Mouse (Mus musculus) liver, embryonic 14.5 days (tissue): ENCODE measurements around the gene Cbx8. TPM values are rescaled to one million over a fixed set of nuclear protein-coding genes. Genes with fewer than 3 reads are reported as not detected.

Experiments used
- ATAC-seq: fragments of 200-750 bp; cut with Nextera tagmentation; 2 replicates; pipeline ENCODE4 v1.8.0; 2017; ENCODE audit warnings: moderate number of reproducible peaks, mild to moderate bottlenecking, moderate library complexity; ENCODE audit not compliant: insufficient read depth
- DNase-seq, 3 experiments: peaks; one replicate each; pipeline ENCODE4 v3.0.0-alpha.2; 2012 to 2013; ENCODE audit warnings: low read depth in 3 of 3, low spot score in 3 of 3
- H3K27ac ChIP-seq: fragments of 300-500 bp; sonication (generic); 2 replicates; pipeline ENCODE4 v1.5.1; 2014; ENCODE audit warnings: moderate library complexity, mild to moderate bottlenecking, control low read depth, inconsistent platforms
- H3K27me3 ChIP-seq: fragments of 300-500 bp; sonication (generic); 2 replicates; pipeline ENCODE4 v1.6.1; 2014; ENCODE audit warnings: mild to moderate bottlenecking, low read length, moderate library complexity; ENCODE audit not compliant: control insufficient read depth, insufficient read depth
- H3K36me3 ChIP-seq: fragments of 300-500 bp; sonication (generic); replicated peaks from 2 replicates; pipeline ENCODE4 v1.6.1; 2014; ENCODE audit warnings: low read depth; ENCODE audit not compliant: control insufficient read depth, insufficient read depth
- H3K4me1 ChIP-seq, 2 experiments: fragments of 200-500 bp in 1 of 2; fragments of 300-500 bp in 1 of 2; sonication (generic) in 1 of 2; replicated peaks; 2 replicates each; pipeline ENCODE4 v1.6.1; 2012 to 2014; ENCODE audit warnings: antibody characterized with exemption in 1 of 2, inconsistent platforms in 1 of 2, low read length in 1 of 2; ENCODE audit not compliant: control insufficient read depth in 2 of 2, insufficient read depth in 2 of 2
- H3K4me2 ChIP-seq: fragments of 300-500 bp; sonication (generic); 2 replicates; pipeline ENCODE4 v1.6.1; 2014; ENCODE audit warnings: low read depth, mild to moderate bottlenecking, control low read depth, moderate library complexity
- H3K4me3 ChIP-seq, 2 experiments: fragments of 200-500 bp in 1 of 2; fragments of 300-500 bp in 1 of 2; sonication (generic) in 1 of 2; 2 replicates each; pipeline ENCODE4 v1.5.1; 2012 to 2014; ENCODE audit warnings: low read depth in 2 of 2, low read length in 2 of 2, mild to moderate bottlenecking in 2 of 2, control low read depth in 1 of 2, inconsistent platforms in 1 of 2, moderate library complexity in 1 of 2; ENCODE audit not compliant: insufficient read depth in 1 of 2
- H3K9ac ChIP-seq: fragments of 300-500 bp; sonication (generic); replicated peaks from 2 replicates; pipeline ENCODE4 v1.6.1; 2014; ENCODE audit warnings: mild to moderate bottlenecking, control low read depth, moderate library complexity
- H3K9me3 ChIP-seq: fragments of 300-500 bp; sonication (generic); 2 replicates; pipeline ENCODE4 v1.6.1; 2016; ENCODE audit warnings: low read length, mixed read lengths; ENCODE audit not compliant: control insufficient read depth
- CTCF ChIP-seq: IDR thresholded peaks from 2 replicates; pipeline ENCODE4 v1.5.1; 2016; ENCODE audit warnings: antibody characterized with exemption, low read depth, control low read depth
- EP300 ChIP-seq: IDR thresholded peaks from 2 replicates; pipeline ENCODE4 v1.6.1; 2016; ENCODE audit warnings: antibody characterized with exemption, low read depth
- WGBS: fragments of 180-500 bp; shearing (Covaris S2); extraction: QIAGEN DNeasy Blood & Tissue Kit; methylation state at CpG from one replicate; pipeline ENCODE4 v1.1.7; 2014; ENCODE audit not compliant: insufficient replicate concordance; 5-methylcytosine and 5-hydroxymethylcytosine counted together
- polyA plus RNA-seq, 2 experiments: library from polyadenylated mRNA; depleted of rRNA in 1 of 2; stranded (reverse) in 1 of 2; unstranded in 1 of 2; fragments of >200 nt; fragmentation: Nextera tagmentation in 1 of 2; extraction: Ambion mirVana in 1 of 2; gene quantifications; 2 replicates each; pipeline versions ENCODE4 v1.2.1 to v1.2.3; 2012 to 2014

Gene Cbx8
- polyA plus RNA-seq, 2 experiments: 0.95 to 1.6 TPM

DNA sequence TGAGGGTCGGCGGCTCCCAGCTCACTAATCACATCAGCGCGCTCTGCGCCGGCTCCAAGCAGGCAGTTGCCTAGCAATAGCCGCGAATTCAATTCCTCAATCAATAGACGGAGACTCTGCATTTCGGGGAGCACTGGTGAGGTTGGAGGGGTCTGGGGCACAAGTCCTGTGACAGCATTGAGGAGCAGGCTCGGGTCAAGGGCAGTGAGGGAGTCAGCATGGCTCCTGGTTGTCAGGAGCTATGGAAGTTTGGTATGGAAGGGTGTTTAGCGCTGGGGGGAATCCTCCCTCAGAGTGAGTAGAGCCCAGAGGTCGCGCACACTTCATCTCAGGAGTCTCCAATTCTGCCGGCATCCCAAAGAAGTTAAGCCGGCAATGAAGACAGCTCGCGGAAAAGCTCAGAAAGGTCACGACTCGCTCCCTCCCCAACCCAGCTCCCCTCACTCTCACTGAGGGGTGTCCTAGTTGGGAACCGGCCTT, 5.0 kb downstream of the Cbx8 start:
- no peak for TF ChIP-seq EP300
- TF ChIP-seq CTCF: no peak
- no peak for ATAC-seq
- 2% methylated on average over 21 of the region's 21 CpGs for WGBS
- peaks cover 0 to 8% of the 10 kb centered on the region in 2 experiments; a peak in 2 of 4 replicates for H3K4me1 ChIP-seq
- H3K36me3 ChIP-seq: peaks cover 3% of the 10 kb centered on the region; the same call in 1 of the 2 replicates
- no peak overlapping the region for H3K27ac ChIP-seq
- H3K4me3 ChIP-seq: no peak overlapping the region
- H3K4me2 ChIP-seq: no peak overlapping the region
- H3K27me3 ChIP-seq: peaks cover 69% of the 10 kb centered on the region
- no peak for DNase-seq
- no peaks in the 10 kb centered on the region for H3K9me3 ChIP-seq
- no peak overlapping the region for H3K9ac ChIP-seq

DNA sequence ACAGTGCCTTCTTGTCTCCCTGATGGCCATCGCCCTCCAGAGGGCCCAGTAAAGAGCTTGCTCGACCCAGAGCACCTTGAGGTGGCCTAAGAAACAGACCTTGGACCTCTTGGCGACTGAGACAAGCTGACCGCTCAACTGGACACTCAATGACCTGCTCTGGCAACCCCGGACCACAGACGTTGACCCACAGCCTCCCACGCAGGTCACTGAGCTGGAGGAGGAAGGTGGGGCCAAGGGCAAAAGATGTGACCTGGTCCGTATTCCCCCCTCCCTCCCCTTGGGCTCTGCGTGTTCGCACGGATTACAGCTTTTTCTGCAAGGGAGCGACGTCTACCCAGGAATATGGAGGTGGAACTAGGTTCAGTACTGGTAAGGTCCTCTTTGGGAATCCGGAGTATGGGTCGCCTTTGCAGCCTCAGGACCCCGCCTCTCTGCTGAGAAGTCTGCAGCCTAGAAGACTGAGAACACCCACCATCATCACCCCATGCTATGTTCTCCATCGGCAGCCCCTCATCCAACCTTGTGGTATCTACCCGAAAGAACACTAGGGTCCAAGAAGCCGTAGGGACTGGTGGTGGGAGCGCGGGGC, 5.6 kb downstream of the Cbx8 start:
- 2% methylated on average over 21 of the region's 21 CpGs for WGBS
- H3K4me1 ChIP-seq: peaks cover 0 to 8% of the 10 kb centered on the region in 2 experiments; a peak in 2 of 4 replicates
- ATAC-seq (no peak), DNase-seq (no peak)
- H3K27me3 ChIP-seq: peaks cover 64% of the 10 kb centered on the region
- H3K4me2 ChIP-seq: no peak overlapping the region
- no peak overlapping the region for H3K9ac ChIP-seq
- TF ChIP-seq EP300: no peak
- TF ChIP-seq CTCF: no peak
- peaks cover 3% of the 10 kb centered on the region; the same call in 1 of the 2 replicates for H3K36me3 ChIP-seq
- H3K4me3 ChIP-seq: no peak overlapping the region
- no peak overlapping the region for H3K27ac ChIP-seq
- H3K9me3 ChIP-seq: no peaks in the 10 kb centered on the region

DNA sequence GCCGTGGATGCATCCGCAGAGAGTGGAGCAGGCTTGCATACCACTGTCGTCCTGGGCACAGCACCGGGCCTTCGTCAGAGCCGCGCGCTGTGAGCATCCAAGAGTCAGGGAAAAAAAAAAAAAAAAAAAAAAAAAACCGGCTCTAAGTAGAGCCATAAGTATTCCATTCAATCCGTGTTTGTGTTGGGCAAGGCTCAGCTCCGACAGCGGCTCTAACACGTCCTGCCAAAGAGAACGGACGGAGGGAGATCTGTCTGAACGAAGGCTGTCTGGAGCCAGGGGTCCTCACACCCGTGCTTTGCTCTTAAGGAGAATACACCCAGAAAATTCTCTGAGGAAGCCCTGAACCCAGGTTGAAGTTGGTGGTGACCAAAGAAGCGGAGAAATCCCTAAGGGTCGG, 6.1 kb downstream of the Cbx8 start:
- H3K4me1 ChIP-seq: peaks cover 0 to 2% of the 10 kb centered on the region in 2 experiments; a peak in 2 of 4 replicates
- H3K27me3 ChIP-seq: peaks cover 61% of the 10 kb centered on the region
- DNase-seq (no peak), ATAC-seq (no peak)
- H3K4me3 ChIP-seq: no peak overlapping the region
- H3K36me3 ChIP-seq: peaks cover 3% of the 10 kb centered on the region; the same call in 1 of the 2 replicates
- H3K9me3 ChIP-seq: no peaks in the 10 kb centered on the region
- no peak overlapping the region for H3K9ac ChIP-seq
- no peak overlapping the region for H3K27ac ChIP-seq
- no peak overlapping the region for H3K4me2 ChIP-seq
- 6% methylated on average over 19 of the region's 19 CpGs for WGBS
- TF ChIP-seq EP300 (no peak), CTCF (no peak)

DNA sequence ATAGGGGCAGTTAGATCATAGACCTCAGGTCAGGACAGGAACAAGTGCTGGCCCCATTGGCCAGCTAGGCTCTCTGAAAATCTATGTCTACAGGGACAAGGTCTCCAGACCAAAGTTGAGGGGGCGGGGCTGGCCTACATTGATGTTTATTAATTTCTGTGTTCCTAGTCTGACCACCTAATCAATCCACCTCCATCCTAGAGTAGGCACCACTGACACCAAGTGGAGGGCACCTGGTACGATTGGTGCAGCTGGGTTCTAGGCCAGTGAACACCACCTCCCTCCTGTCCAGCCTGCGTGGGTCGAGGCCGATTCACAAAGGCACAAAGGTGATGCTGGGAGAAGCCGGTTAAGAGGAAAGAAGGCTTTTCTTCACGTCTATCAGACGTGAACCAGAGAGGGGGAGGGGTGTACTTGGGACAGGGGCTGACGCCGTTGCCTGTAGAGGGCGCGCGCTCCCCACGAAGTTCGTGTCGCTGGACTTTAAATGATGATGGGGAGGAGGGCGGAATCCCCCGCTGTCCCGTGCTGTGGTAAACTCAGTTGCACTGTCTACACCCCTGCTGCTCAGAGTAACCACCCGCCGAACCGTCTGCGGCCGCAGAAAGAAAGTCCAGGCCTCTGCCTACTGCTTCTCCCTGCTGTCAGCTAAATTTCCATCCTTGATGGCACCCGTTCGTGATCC, 6.8 kb downstream of the Cbx8 start:
- H3K36me3 ChIP-seq: peaks cover 3% of the 10 kb centered on the region; the same call in 1 of the 2 replicates
- H3K9me3 ChIP-seq: no peaks in the 10 kb centered on the region
- 0 out of 4 replicates have a peak, but pooled peaks cover 0 to 2% of the 10 kb centered on the region in 2 experiments for H3K4me1 ChIP-seq
- H3K4me2 ChIP-seq: no peak overlapping the region
- DNase-seq (no peak), ATAC-seq (peak; percentile 31; the same call in 1 of the 2 replicates)
- H3K9ac ChIP-seq: no peak overlapping the region
- H3K4me3 ChIP-seq: no peak overlapping the region
- TF ChIP-seq CTCF: peak; percentile 87
- TF ChIP-seq EP300: no peak
- H3K27me3 ChIP-seq: peaks cover 56% of the 10 kb centered on the region
- 2% methylated on average over 26 of the region's 26 CpGs for WGBS
- no peak overlapping the region for H3K27ac ChIP-seq

DNA sequence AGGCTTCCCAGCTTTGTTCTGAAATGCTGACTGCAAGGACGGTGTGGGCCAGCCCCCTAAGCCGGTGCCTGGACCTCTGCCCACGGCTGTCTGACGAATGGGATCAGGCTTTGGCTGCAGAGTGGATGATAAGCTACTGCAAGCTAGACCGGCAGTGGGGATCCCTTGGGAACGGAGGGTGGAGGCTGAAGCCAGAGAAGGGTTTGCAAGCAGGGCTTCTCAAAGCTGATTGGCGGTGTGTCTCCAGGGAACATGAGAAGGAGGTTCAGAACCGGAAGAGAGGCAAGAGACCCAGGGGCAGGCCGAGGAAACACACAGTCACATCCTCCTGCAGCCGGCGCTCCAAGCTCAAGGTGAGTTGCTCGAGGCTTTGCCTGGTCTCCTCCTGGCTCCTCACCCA, 14.6 kb downstream of the Cbx8 start:
- Histone ChIP-seq H3K4me1 (0 out of 4 replicates have a peak, but pooled peaks cover 0 to 2% of the 10 kb centered on the region in 2 experiments), H3K27me3 (peaks cover 27% of the 10 kb centered on the region), H3K9ac (no peak overlapping the region), H3K27ac (no peak overlapping the region), H3K4me2 (no peak overlapping the region), H3K36me3 (no peaks in the 10 kb centered on the region), H3K4me3 (no peak overlapping the region), H3K9me3 (no peaks in the 10 kb centered on the region)
- no peak for ATAC-seq
- no peak for DNase-seq
- WGBS: 68% methylated on average over 12 of the region's 12 CpGs
- TF ChIP-seq EP300 (no peak), CTCF (no peak)
